In the genomic region with DNA sequence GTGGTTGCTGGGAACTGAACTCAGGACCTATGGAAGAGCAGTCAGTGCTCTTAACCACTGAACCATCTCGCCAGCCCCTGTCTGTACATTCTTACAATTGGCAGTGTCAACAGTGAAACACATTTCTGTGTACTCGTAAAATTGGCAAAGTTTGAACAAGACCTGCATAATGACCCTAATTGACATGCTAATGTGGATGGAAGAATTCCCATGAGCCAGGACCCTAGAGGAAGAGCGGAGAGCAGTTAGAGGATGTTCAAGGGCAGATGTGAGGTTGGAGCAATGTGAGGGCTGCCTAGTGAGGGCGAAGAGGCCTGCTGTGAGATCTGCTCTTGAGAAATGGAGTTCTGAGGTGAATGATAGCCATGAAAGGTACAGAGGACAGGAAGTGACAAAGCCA, we compare ENCODE assay signal across 17 mouse cellular contexts. TPM values are rescaled to one million over a fixed set of nuclear protein-coding genes. Genes with fewer than 3 reads are reported as not detected.
DNase-seq lines count a peak whose midpoint lies in the region; ATAC-seq and TF ChIP-seq lines count a peak whose summit lies in the region.
"Had no signal": no experiment of that assay in that cellular context is flagged by ENCODE, and none has a peak within 500 bp of the region (broad histone marks: within the 10 kb centered on the region; RNA-seq: fewer than 3 reads in every experiment).

No protein-coding gene starts in this region.

- H3K4me3 ChIP-seq in ES-Bruce4 (ENCODE audit: low read depth, low read length), result no peak overlapping the region
- H3K4me3 ChIP-seq: embryonic facial prominence, embryonic 10.5 days; embryonic facial prominence, embryonic 12.5 days; forebrain, embryonic 13.5 days had no signal

- no peak for TF ChIP-seq CTCF in ES-Bruce4 (IDR thresholded peaks at IDR 0.05; ENCODE audit: low read depth, low read length)
- TF ChIP-seq CTCF in brain, embryonic 14.5 days (IDR thresholded peaks at IDR 0.05; ENCODE audit: borderline replicate concordance, extremely low read depth, insufficient read depth, insufficient read length), result no peak

- no peak for ATAC-seq in CD4-positive, CD25-positive, alpha-beta regulatory T cell, adult 4 months
- ATAC-seq: forebrain, embryonic 13.5 days; forebrain, embryonic 16.5 days had no signal

- H3K9ac ChIP-seq in ES-Bruce4 (ENCODE audit: low read depth, poor library complexity, severe bottlenecking), result no peak overlapping the region
- H3K9ac ChIP-seq: embryonic facial prominence, embryonic 12.5 days; forebrain, embryonic 13.5 days had no signal

- DNase-seq in R1 (ENCODE audit: low read depth, low spot score), result peak; percentile 81
- DNase-seq in brain, embryonic 14.5 days (ENCODE audit: low read depth), result peak; percentile 21
- no peak for DNase-seq in cerebellum, adult 8-10 months
- DNase-seq: adrenal gland, adult 2 months; adrenal gland, postnatal 10 days; adrenal gland, postnatal 25 days; B cell, adult 2 months; cerebellum, adult 11-12 months; cerebellum, adult 9-10 months; cerebellum, postnatal 10 days; cerebellum, postnatal 25 days had no signal

- no peak overlapping the region for H3K27ac ChIP-seq in ES-Bruce4 (ENCODE audit: insufficient read depth, low read length)
- H3K27ac ChIP-seq: embryonic facial prominence, embryonic 10.5 days; embryonic facial prominence, embryonic 12.5 days; forebrain, embryonic 13.5 days had no signal

- TF ChIP-seq EP300 in ES-Bruce4 (IDR thresholded peaks at IDR 0.05; ENCODE audit: insufficient read depth, low read depth, low read length), result 0 out of 2 replicates have a peak, but pooled peaks have one; percentile 10

- no peak for TF ChIP-seq POLR2A in ES-Bruce4 (IDR thresholded peaks at IDR 0.05; ENCODE audit: insufficient read depth, low read length)
- no peak for TF ChIP-seq POLR2A in brain, embryonic 14.5 days (IDR thresholded peaks at IDR 0.05; ENCODE audit: borderline replicate concordance, extremely low read depth, insufficient read depth, insufficient read length, poor library complexity, severe bottlenecking)

- no peaks in the 10 kb centered on the region for H3K36me3 ChIP-seq in ES-Bruce4 (ENCODE audit: control insufficient read depth, insufficient read depth, low read length, poor library complexity, severe bottlenecking)
- H3K36me3 ChIP-seq: embryonic facial prominence, embryonic 10.5 days; embryonic facial prominence, embryonic 12.5 days had no signal

- H3K4me1 ChIP-seq in ES-Bruce4 (ENCODE audit: control insufficient read depth, insufficient read depth, low read length), result peaks cover 9% of the 10 kb centered on the region
- H3K4me1 ChIP-seq: embryonic facial prominence, embryonic 12.5 days; forebrain, embryonic 13.5 days had no signal

- no peaks in the 10 kb centered on the region for H3K9me3 ChIP-seq in ES-Bruce4 (replicated peaks; ENCODE audit: control insufficient read depth, insufficient read depth, low read length, poor library complexity, severe bottlenecking)
- H3K9me3 ChIP-seq: embryonic facial prominence, embryonic 10.5 days; embryonic facial prominence, embryonic 12.5 days; forebrain, embryonic 13.5 days had no signal

- H3K27me3 ChIP-seq in ES-Bruce4 (ENCODE audit: control insufficient read depth, insufficient read depth, low read length, poor library complexity, severe bottlenecking), result no peaks in the 10 kb centered on the region
- H3K27me3 ChIP-seq: embryonic facial prominence, embryonic 12.5 days had no signal

RNA-seq across cellular contexts. Expression of gene Flt1, which starts 38.2 kb away (rescaled TPM):
- 23.4 and 25.8 TPM in 2 replicates for polyA plus RNA-seq in ES-Bruce4 (2011; ENCODE audit: insufficient read depth, insufficient read length, low read depth, missing spikeins)
- 4.5 and 8.1 TPM in 2 replicates for polyA plus RNA-seq in brain, embryonic 14.5 days (2012; rRNA removed)
- under 1 TPM in 1 of 2 experiments, not detected in 1; 0.13 TPM for polyA plus RNA-seq in CD4-positive, CD25-positive, alpha-beta regulatory T cell, adult 4 months (2017; shearing (Covaris generic))
